Mouse (Mus musculus): ENCODE results near the gene Ccdc141. TPM values are rescaled to one million over a fixed set of nuclear protein-coding genes. Genes with fewer than 3 reads are reported as not detected.
A peak's percentile ranks its signal among the peaks of the same experiment; 100 is the strongest.

The Ccdc141 gene
- polyA plus RNA-seq, 1 experiment from 2014 or later = 139 TPM

GRCm38 (mm10) chr2:77084629-77085028 is 85.8 kb downstream of the Ccdc141 start:
- H3K36me3 ChIP-seq (ENCODE audit: control insufficient read depth, insufficient read depth) = peaks cover 14% of the 10 kb centered on the region

GRCm38 (mm10) chr2:77081156-77081555 is 89.3 kb downstream of the Ccdc141 start:
- H3K27me3 ChIP-seq (ENCODE audit: control insufficient read depth, insufficient read depth, low read length) = no peaks in the 10 kb centered on the region
- peaks cover 12% of the 10 kb centered on the region for H3K36me3 ChIP-seq (ENCODE audit: control insufficient read depth, insufficient read depth)
- H3K9ac ChIP-seq (ENCODE audit: low read length) = no peak overlapping the region
- H3K4me2 ChIP-seq (ENCODE audit: low read depth, low read length) = no peak overlapping the region
- 77% methylated on average over 2 of the region's 2 CpGs for WGBS
- no peak overlapping the region for H3K27ac ChIP-seq (ENCODE audit: low read length)
- peaks cover 18% of the 10 kb centered on the region for H3K4me1 ChIP-seq (ENCODE audit: control insufficient read depth, insufficient read depth, low read length)
- no peaks in the 10 kb centered on the region for H3K9me3 ChIP-seq (replicated peaks; ENCODE audit: control insufficient read depth, low read length)
- no peak for ATAC-seq (replicated peaks; ENCODE audit: extremely low read depth, insufficient read depth, low FRiP score)
- no peak overlapping the region for H3K4me3 ChIP-seq (ENCODE audit: low read length)

More at GRCm38 (mm10) chr2:77084629-77085028, 85.8 kb downstream of the Ccdc141 start:
- Histone ChIP-seq H3K4me2 (ENCODE audit: low read depth, low read length) (no peak overlapping the region), H3K9me3 (replicated peaks; ENCODE audit: control insufficient read depth, low read length) (no peaks in the 10 kb centered on the region), H3K4me1 (ENCODE audit: control insufficient read depth, insufficient read depth, low read length) (peaks cover 11% of the 10 kb centered on the region), H3K9ac (ENCODE audit: low read length) (no peak overlapping the region), H3K27ac (ENCODE audit: low read length) (no peak overlapping the region), H3K27me3 (ENCODE audit: control insufficient read depth, insufficient read depth, low read length) (no peaks in the 10 kb centered on the region), H3K4me3 (ENCODE audit: low read length) (no peak overlapping the region)
- no peak for ATAC-seq (replicated peaks; ENCODE audit: extremely low read depth, insufficient read depth, low FRiP score)

- Histone ChIP-seq H3K4me2 (ENCODE audit: low read depth, low read length) (no peak overlapping the region), H3K36me3 (ENCODE audit: control insufficient read depth, insufficient read depth) (peaks cover 12% of the 10 kb centered on the region), H3K4me3 (ENCODE audit: low read length) (no peak overlapping the region), H3K9me3 (replicated peaks; ENCODE audit: control insufficient read depth, low read length) (no peaks in the 10 kb centered on the region), H3K4me1 (ENCODE audit: control insufficient read depth, insufficient read depth, low read length) (peaks cover 14% of the 10 kb centered on the region), H3K27ac (ENCODE audit: low read length) (no peak overlapping the region), H3K27me3 (ENCODE audit: control insufficient read depth, insufficient read depth, low read length) (no peaks in the 10 kb centered on the region), H3K9ac (ENCODE audit: low read length) (no peak overlapping the region)
- 94% methylated on average over 3 of the region's 3 CpGs for WGBS
- no peak for ATAC-seq (replicated peaks; ENCODE audit: extremely low read depth, insufficient read depth, low FRiP score)
Measured at GRCm38 (mm10) chr2:77080657-77081056, 89.8 kb downstream of the Ccdc141 start.

GRCm38 (mm10) chr2:77078746-77079145 is 91.7 kb downstream of the Ccdc141 start:
- no peak overlapping the region; the same call in 1 of the 2 replicates for H3K27ac ChIP-seq (ENCODE audit: low read length)
- no peaks in the 10 kb centered on the region for H3K27me3 ChIP-seq (ENCODE audit: control insufficient read depth, insufficient read depth, low read length)
- H3K4me2 ChIP-seq (ENCODE audit: low read depth, low read length) = no peak overlapping the region
- ATAC-seq (replicated peaks; ENCODE audit: extremely low read depth, insufficient read depth, low FRiP score) = no peak
- H3K9ac ChIP-seq (ENCODE audit: low read length) = no peak overlapping the region
- no peaks in the 10 kb centered on the region for H3K9me3 ChIP-seq (replicated peaks; ENCODE audit: control insufficient read depth, low read length)
- H3K4me3 ChIP-seq (ENCODE audit: low read length) = no peak overlapping the region
- H3K4me1 ChIP-seq (ENCODE audit: control insufficient read depth, insufficient read depth, low read length) = peaks cover 22% of the 10 kb centered on the region
- peaks cover 16% of the 10 kb centered on the region for H3K36me3 ChIP-seq (ENCODE audit: control insufficient read depth, insufficient read depth)
- WGBS = 70% methylated on average over 4 of the region's 4 CpGs

- H3K4me1 ChIP-seq (ENCODE audit: control insufficient read depth, insufficient read depth, low read length) = peaks cover 17% of the 10 kb centered on the region
- no peak for ATAC-seq (replicated peaks; ENCODE audit: extremely low read depth, insufficient read depth, low FRiP score)
- 54% methylated on average over 6 of the region's 6 CpGs for WGBS
- peaks cover 21% of the 10 kb centered on the region for H3K36me3 ChIP-seq (ENCODE audit: control insufficient read depth, insufficient read depth)
- H3K27me3 ChIP-seq (ENCODE audit: control insufficient read depth, insufficient read depth, low read length) = no peaks in the 10 kb centered on the region
- no peak overlapping the region for H3K9ac ChIP-seq (ENCODE audit: low read length)
- no peak overlapping the region for H3K4me3 ChIP-seq (ENCODE audit: low read length)
- no peak overlapping the region for H3K4me2 ChIP-seq (ENCODE audit: low read depth, low read length)
- no peaks in the 10 kb centered on the region for H3K9me3 ChIP-seq (replicated peaks; ENCODE audit: control insufficient read depth, low read length)
- H3K27ac ChIP-seq (ENCODE audit: low read length) = peak overlapping the region; percentile 55
Measured at GRCm38 (mm10) chr2:77074373-77074772, 96.1 kb downstream of the Ccdc141 start.

- peaks cover 21% of the 10 kb centered on the region for H3K36me3 ChIP-seq (ENCODE audit: control insufficient read depth, insufficient read depth)
- no peak; the same call in 1 of the 2 replicates for ATAC-seq (replicated peaks; ENCODE audit: extremely low read depth, insufficient read depth, low FRiP score)
- H3K27ac ChIP-seq (ENCODE audit: low read length) = peak overlapping the region; percentile 55
Measured at GRCm38 (mm10) chr2:77073930-77074329, 96.5 kb downstream of the Ccdc141 start.

GRCm38 (mm10) chr2:77065294-77065693 is 105.1 kb downstream of the Ccdc141 start:
- WGBS = 51% methylated on average over 6 of the region's 6 CpGs

More at GRCm38 (mm10) chr2:77073930-77074329, 96.5 kb downstream of the Ccdc141 start:
- H3K4me1 ChIP-seq (ENCODE audit: control insufficient read depth, insufficient read depth, low read length) = peaks cover 14% of the 10 kb centered on the region
- H3K4me2 ChIP-seq (ENCODE audit: low read depth, low read length) = no peak overlapping the region
- no peak overlapping the region for H3K9ac ChIP-seq (ENCODE audit: low read length)
- H3K4me3 ChIP-seq (ENCODE audit: low read length) = no peak overlapping the region
- no peaks in the 10 kb centered on the region for H3K9me3 ChIP-seq (replicated peaks; ENCODE audit: control insufficient read depth, low read length)
- WGBS = 46% methylated on average over 5 of the region's 5 CpGs
- no peaks in the 10 kb centered on the region for H3K27me3 ChIP-seq (ENCODE audit: control insufficient read depth, insufficient read depth, low read length)

GRCm38 (mm10) chr2:77061871-77062270 is 108.6 kb downstream of the Ccdc141 start:
- peaks cover 2% of the 10 kb centered on the region; the same call in 1 of the 2 replicates for H3K4me1 ChIP-seq (ENCODE audit: control insufficient read depth, insufficient read depth, low read length)
- no peak overlapping the region for H3K4me2 ChIP-seq (ENCODE audit: low read depth, low read length)
- no peak overlapping the region for H3K27ac ChIP-seq (ENCODE audit: low read length)
- no peaks in the 10 kb centered on the region for H3K27me3 ChIP-seq (ENCODE audit: control insufficient read depth, insufficient read depth, low read length)
- H3K9me3 ChIP-seq (replicated peaks; ENCODE audit: control insufficient read depth, low read length) = no peaks in the 10 kb centered on the region
- no peak overlapping the region for H3K9ac ChIP-seq (ENCODE audit: low read length)
- ATAC-seq (replicated peaks; ENCODE audit: extremely low read depth, insufficient read depth, low FRiP score) = no peak
- H3K36me3 ChIP-seq (ENCODE audit: control insufficient read depth, insufficient read depth) = peaks cover 13% of the 10 kb centered on the region
- no peak overlapping the region for H3K4me3 ChIP-seq (ENCODE audit: low read length)
- WGBS = 51% methylated on average over 3 of the region's 3 CpGs

More at GRCm38 (mm10) chr2:77065294-77065693, 105.1 kb downstream of the Ccdc141 start:
- Histone ChIP-seq H3K9me3 (replicated peaks; ENCODE audit: control insufficient read depth, low read length) (no peaks in the 10 kb centered on the region), H3K36me3 (ENCODE audit: control insufficient read depth, insufficient read depth) (peaks cover 14% of the 10 kb centered on the region), H3K27me3 (ENCODE audit: control insufficient read depth, insufficient read depth, low read length) (no peaks in the 10 kb centered on the region), H3K9ac (ENCODE audit: low read length) (no peak overlapping the region), H3K27ac (ENCODE audit: low read length) (no peak overlapping the region), H3K4me1 (ENCODE audit: control insufficient read depth, insufficient read depth, low read length) (no peaks in the 10 kb centered on the region), H3K4me2 (ENCODE audit: low read depth, low read length) (no peak overlapping the region), H3K4me3 (ENCODE audit: low read length) (no peak overlapping the region)
- no peak for ATAC-seq (replicated peaks; ENCODE audit: extremely low read depth, insufficient read depth, low FRiP score)

- peaks cover 13% of the 10 kb centered on the region; the same call in 1 of the 2 replicates for H3K36me3 ChIP-seq (ENCODE audit: control insufficient read depth, insufficient read depth)
- no peaks in the 10 kb centered on the region for H3K27me3 ChIP-seq (ENCODE audit: control insufficient read depth, insufficient read depth, low read length)
- peaks cover 2% of the 10 kb centered on the region; the same call in 1 of the 2 replicates for H3K4me1 ChIP-seq (ENCODE audit: control insufficient read depth, insufficient read depth, low read length)
- ATAC-seq (replicated peaks; ENCODE audit: extremely low read depth, insufficient read depth, low FRiP score) = 0 out of 2 replicates have a peak, but pooled peaks have one; percentile 17
- H3K4me2 ChIP-seq (ENCODE audit: low read depth, low read length) = no peak overlapping the region
- H3K9ac ChIP-seq (ENCODE audit: low read length) = no peak overlapping the region
- H3K4me3 ChIP-seq (ENCODE audit: low read length) = no peak overlapping the region
- H3K27ac ChIP-seq (ENCODE audit: low read length) = no peak overlapping the region
- 44% methylated on average over 8 of the region's 8 CpGs for WGBS
- no peaks in the 10 kb centered on the region for H3K9me3 ChIP-seq (replicated peaks; ENCODE audit: control insufficient read depth, low read length)
Measured at GRCm38 (mm10) chr2:77059596-77059995, 110.8 kb downstream of the Ccdc141 start.

Measured in heart, embryonic 16.5 days (tissue).